Mouse (Mus musculus) lung, postnatal 0 days (tissue): ENCODE results near the gene Msmp.

Experiments used
- CTCF ChIP-seq: IDR thresholded peaks from 2 replicates; pipeline ENCODE4 v1.5.1; 2016; ENCODE audit warnings: antibody characterized with exemption, mild to moderate bottlenecking
- EP300 ChIP-seq: IDR thresholded peaks from 2 replicates; pipeline ENCODE4 v1.6.1; 2016; ENCODE audit warnings: antibody characterized with exemption, mild to moderate bottlenecking, control low read depth

GRCm38 (mm10) chr4:43600195-43600934 is 16.1 kb upstream of the Msmp start:
- TF ChIP-seq CTCF (no peak), EP300 (no peak)
